Mouse (Mus musculus) kidney, embryonic 16.5 days (tissue): Measurements from ENCODE around the gene Rbfox1. TPM values are rescaled to one million over a fixed set of nuclear protein-coding genes. Genes with fewer than 3 reads are reported as not detected.

Source experiments
- ATAC-seq: fragments of 200-750 bp; cut with Nextera tagmentation; 2 replicates; pipeline ENCODE4 v1.8.0; 2017; ENCODE audit warnings: moderate TSS enrichment; ENCODE audit not compliant: low FRiP score, low TSS enrichment
- H3K27ac ChIP-seq: fragments of 300-500 bp; sonication (generic); 2 replicates; pipeline ENCODE4 v1.5.1; 2014; ENCODE audit warnings: low read length
- H3K27me3 ChIP-seq: fragments of 300-500 bp; sonication (generic); 2 replicates; pipeline ENCODE4 v1.6.1; 2014; ENCODE audit warnings: low read length, control low read depth, mixed read lengths; ENCODE audit not compliant: insufficient read depth
- H3K36me3 ChIP-seq: fragments of 300-500 bp; sonication (generic); 2 replicates; pipeline ENCODE4 v1.6.1; 2014; ENCODE audit warnings: low read length, control low read depth, mixed read lengths; ENCODE audit not compliant: insufficient read depth
- H3K4me1 ChIP-seq: fragments of 300-500 bp; sonication (generic); 2 replicates; pipeline ENCODE4 v1.6.1; 2014; ENCODE audit warnings: low read length, control low read depth, mixed read lengths; ENCODE audit not compliant: insufficient read depth
- H3K4me2 ChIP-seq: fragments of 300-500 bp; sonication (generic); replicated peaks from 2 replicates; pipeline ENCODE4 v1.6.1; 2014; ENCODE audit warnings: low read depth, low read length
- H3K4me3 ChIP-seq: fragments of 300-500 bp; sonication (generic); 2 replicates; pipeline ENCODE4 v1.5.1; 2014; ENCODE audit warnings: mild to moderate bottlenecking, low read length
- H3K9ac ChIP-seq: fragments of 300-500 bp; sonication (generic); replicated peaks from 2 replicates; pipeline ENCODE4 v1.6.1; 2014; ENCODE audit warnings: low read length
- H3K9me3 ChIP-seq: fragments of 300-500 bp; sonication (generic); 2 replicates; pipeline ENCODE4 v1.6.1; 2016; ENCODE audit warnings: low read length, control low read depth
- WGBS: fragments of 180-500 bp; shearing (Covaris S2); extraction: QIAGEN DNeasy Blood & Tissue Kit; methylation state at CpG from one replicate; pipeline ENCODE4 v1.1.7; 2014; 5-methylcytosine and 5-hydroxymethylcytosine counted together
- polyA plus RNA-seq: library from polyadenylated mRNA; unstranded; fragments of >200 nt; fragmentation: Nextera tagmentation; extraction: Ambion mirVana; gene quantifications from 2 replicates; pipeline ENCODE4 v1.2.1, GENCODE M21; 2015

Rbfox1 gene
- polyA plus RNA-seq, 1 experiment from 2014 or later = 5.4 TPM

- Histone ChIP-seq H3K27ac (no peak overlapping the region), H3K9me3 (no peaks in the 10 kb centered on the region), H3K4me1 (no peaks in the 10 kb centered on the region), H3K4me3 (no peak overlapping the region), H3K36me3 (no peaks in the 10 kb centered on the region), H3K27me3 (no peaks in the 10 kb centered on the region), H3K4me2 (no peak overlapping the region), H3K9ac (no peak overlapping the region)
- no peak for ATAC-seq
- WGBS = 93% methylated on average over 4 of the region's 4 CpGs
Measured at GRCm38 (mm10) chr16:6241393-6241792, 356.2 kb downstream of the Rbfox1 start.

- Histone ChIP-seq H3K36me3 (no peaks in the 10 kb centered on the region), H3K9me3 (no peaks in the 10 kb centered on the region), H3K27ac (no peak overlapping the region), H3K4me3 (no peak overlapping the region), H3K4me2 (no peak overlapping the region), H3K9ac (no peak overlapping the region), H3K27me3 (no peaks in the 10 kb centered on the region), H3K4me1 (no peaks in the 10 kb centered on the region)
- no peak for ATAC-seq
- 83% methylated on average over 3 of the region's 3 CpGs for WGBS
Measured at GRCm38 (mm10) chr16:6242468-6242867, 357.3 kb downstream of the Rbfox1 start.

GRCm38 (mm10) chr16:6247569-6247968 lies 362.4 kb downstream of the Rbfox1 start:
- no peaks in the 10 kb centered on the region for H3K4me1 ChIP-seq
- H3K4me3 ChIP-seq = no peak overlapping the region
- no peak overlapping the region for H3K9ac ChIP-seq
- H3K27me3 ChIP-seq = no peaks in the 10 kb centered on the region
- ATAC-seq = no peak
- no peak overlapping the region for H3K27ac ChIP-seq
- WGBS = 23% methylated on average over 4 of the region's 4 CpGs
- no peak overlapping the region for H3K4me2 ChIP-seq
- H3K9me3 ChIP-seq = no peaks in the 10 kb centered on the region
- no peaks in the 10 kb centered on the region for H3K36me3 ChIP-seq

GRCm38 (mm10) chr16:6264557-6264956 lies 379.4 kb downstream of the Rbfox1 start:
- no peak overlapping the region for H3K9ac ChIP-seq
- H3K4me3 ChIP-seq = no peak overlapping the region
- ATAC-seq = no peak
- H3K4me1 ChIP-seq = no peaks in the 10 kb centered on the region
- no peaks in the 10 kb centered on the region for H3K9me3 ChIP-seq
- H3K36me3 ChIP-seq = no peaks in the 10 kb centered on the region
- no peak overlapping the region for H3K4me2 ChIP-seq
- WGBS = 75% methylated on average over 8 of the region's 8 CpGs
- H3K27ac ChIP-seq = no peak overlapping the region
- no peaks in the 10 kb centered on the region for H3K27me3 ChIP-seq

GRCm38 (mm10) chr16:6265610-6266009 lies 380.5 kb downstream of the Rbfox1 start:
- ATAC-seq = no peak
- H3K9me3 ChIP-seq = no peaks in the 10 kb centered on the region
- no peak overlapping the region for H3K9ac ChIP-seq
- no peak overlapping the region for H3K4me3 ChIP-seq
- H3K4me1 ChIP-seq = no peaks in the 10 kb centered on the region
- H3K27me3 ChIP-seq = no peaks in the 10 kb centered on the region
- H3K36me3 ChIP-seq = no peaks in the 10 kb centered on the region
- no peak overlapping the region for H3K4me2 ChIP-seq
- no peak overlapping the region for H3K27ac ChIP-seq
- WGBS = 79% methylated on average over 3 of the region's 3 CpGs

GRCm38 (mm10) chr16:6271596-6272370 lies 386.6 kb downstream of the Rbfox1 start:
- no peak overlapping the region for H3K9ac ChIP-seq
- no peak overlapping the region for H3K27ac ChIP-seq
- no peaks in the 10 kb centered on the region for H3K9me3 ChIP-seq
- WGBS = 72% methylated on average over 7 of the region's 7 CpGs
- H3K4me2 ChIP-seq = no peak overlapping the region
- no peak for ATAC-seq
- H3K36me3 ChIP-seq = no peaks in the 10 kb centered on the region
- no peaks in the 10 kb centered on the region for H3K27me3 ChIP-seq
- no peak overlapping the region for H3K4me3 ChIP-seq
- no peaks in the 10 kb centered on the region for H3K4me1 ChIP-seq

- Histone ChIP-seq H3K9me3 (no peaks in the 10 kb centered on the region), H3K4me3 (no peak overlapping the region), H3K9ac (no peak overlapping the region), H3K27me3 (no peaks in the 10 kb centered on the region), H3K4me2 (no peak overlapping the region), H3K27ac (no peak overlapping the region), H3K36me3 (no peaks in the 10 kb centered on the region), H3K4me1 (no peaks in the 10 kb centered on the region)
- WGBS = 85% methylated on average over 4 of the region's 4 CpGs
- no peak for ATAC-seq
Measured at GRCm38 (mm10) chr16:6283496-6283895, 398.3 kb downstream of the Rbfox1 start.

- Histone ChIP-seq H3K27ac (no peak overlapping the region), H3K4me1 (no peaks in the 10 kb centered on the region), H3K4me3 (no peak overlapping the region), H3K9me3 (no peaks in the 10 kb centered on the region), H3K27me3 (no peaks in the 10 kb centered on the region), H3K9ac (no peak overlapping the region), H3K36me3 (no peaks in the 10 kb centered on the region), H3K4me2 (no peak overlapping the region)
- ATAC-seq = no peak
- 66% methylated on average over 4 of the region's 4 CpGs for WGBS
Measured at GRCm38 (mm10) chr16:6284317-6284716, 399.2 kb downstream of the Rbfox1 start.

- no peak overlapping the region for H3K4me3 ChIP-seq
- no peaks in the 10 kb centered on the region for H3K4me1 ChIP-seq
- 74% methylated on average over 2 of the region's 2 CpGs for WGBS
- H3K27ac ChIP-seq = no peak overlapping the region
- H3K36me3 ChIP-seq = no peaks in the 10 kb centered on the region
- H3K9me3 ChIP-seq = no peaks in the 10 kb centered on the region
- H3K4me2 ChIP-seq = no peak overlapping the region
- ATAC-seq = no peak
- H3K9ac ChIP-seq = no peak overlapping the region
- H3K27me3 ChIP-seq = no peaks in the 10 kb centered on the region
Measured at GRCm38 (mm10) chr16:6287699-6288098, 402.5 kb downstream of the Rbfox1 start.

GRCm38 (mm10) chr16:6300112-6300511 lies 415.0 kb downstream of the Rbfox1 start:
- Histone ChIP-seq H3K9ac (no peak overlapping the region), H3K27ac (no peak overlapping the region), H3K36me3 (no peaks in the 10 kb centered on the region), H3K4me3 (no peak overlapping the region), H3K4me1 (no peaks in the 10 kb centered on the region), H3K4me2 (no peak overlapping the region), H3K27me3 (no peaks in the 10 kb centered on the region), H3K9me3 (no peaks in the 10 kb centered on the region)
- ATAC-seq = no peak
- 70% methylated on average over 5 of the region's 5 CpGs for WGBS
